Mouse (Mus musculus): ENCODE results near the gene Foxn1. TPM values are rescaled to one million over a fixed set of nuclear protein-coding genes. Genes with fewer than 3 reads are reported as not detected.
A peak's percentile ranks its signal among the peaks of the same experiment; 100 is the strongest.

The Foxn1 gene
- polyA plus RNA-seq, 1 experiment from 2014 or later, result not detected

GRCm38 (mm10) chr11:78370389-78370788, 16.0 kb downstream of the Foxn1 start:
- TF ChIP-seq CTCF (IDR thresholded peaks at IDR 0.05; ENCODE audit: low read depth), result no peak
- no peaks in the 10 kb centered on the region for H3K36me3 ChIP-seq (ENCODE audit: control insufficient read depth, insufficient read depth)
- H3K4me2 ChIP-seq (replicated peaks; ENCODE audit: low read depth), result no peak overlapping the region
- H3K27me3 ChIP-seq (replicated peaks; ENCODE audit: control insufficient read depth, insufficient read depth, low read length), result no peaks in the 10 kb centered on the region
- 0 out of 2 replicates have a peak, but pooled peaks cover 3% of the 10 kb centered on the region for H3K4me1 ChIP-seq (replicated peaks; ENCODE audit: control insufficient read depth, insufficient read depth, low read length)
- no peak overlapping the region for H3K27ac ChIP-seq (ENCODE audit: low read depth, low read length)
- H3K9me3 ChIP-seq (ENCODE audit: control insufficient read depth), result no peaks in the 10 kb centered on the region
- no peak for ATAC-seq
- no peak overlapping the region for H3K9ac ChIP-seq (ENCODE audit: low read depth, low read length)
- no peak overlapping the region for H3K4me3 ChIP-seq (ENCODE audit: low read depth, low read length)
- 38% methylated on average over 1 of the region's 1 CpGs for WGBS

GRCm38 (mm10) chr11:78367456-78368225, 18.7 kb downstream of the Foxn1 start:
- no peak for TF ChIP-seq CTCF (IDR thresholded peaks at IDR 0.05; ENCODE audit: low read depth)
- Histone ChIP-seq H3K9me3 (ENCODE audit: control insufficient read depth) (no peaks in the 10 kb centered on the region), H3K4me3 (ENCODE audit: low read depth, low read length) (no peak overlapping the region)

GRCm38 (mm10) chr11:78364103-78364502, 22.3 kb downstream of the Foxn1 start:
- H3K27me3 ChIP-seq (replicated peaks; ENCODE audit: control insufficient read depth, insufficient read depth, low read length), result no peaks in the 10 kb centered on the region
- peaks cover 14% of the 10 kb centered on the region for H3K4me1 ChIP-seq (replicated peaks; ENCODE audit: control insufficient read depth, insufficient read depth, low read length)
- no peak for TF ChIP-seq CTCF (IDR thresholded peaks at IDR 0.05; ENCODE audit: low read depth)
- 22% methylated on average over 8 of the region's 8 CpGs for WGBS
- H3K4me3 ChIP-seq (ENCODE audit: low read depth, low read length), result no peak overlapping the region
- H3K9ac ChIP-seq (ENCODE audit: low read depth, low read length), result no peak overlapping the region
- H3K9me3 ChIP-seq (ENCODE audit: control insufficient read depth), result no peaks in the 10 kb centered on the region
- H3K36me3 ChIP-seq (ENCODE audit: control insufficient read depth, insufficient read depth), result no peaks in the 10 kb centered on the region
- ATAC-seq, result peak; percentile 80
- H3K4me2 ChIP-seq (replicated peaks; ENCODE audit: low read depth), result 0 out of 2 replicates have a peak overlapping the region, but pooled peaks have one; percentile 30
- H3K27ac ChIP-seq (ENCODE audit: low read depth, low read length), result peak overlapping the region; percentile 86

More at GRCm38 (mm10) chr11:78367456-78368225, 18.7 kb downstream of the Foxn1 start:
- WGBS, result 64% methylated on average over 15 of the region's 15 CpGs
- no peak overlapping the region for H3K9ac ChIP-seq (ENCODE audit: low read depth, low read length)
- no peak overlapping the region for H3K27ac ChIP-seq (ENCODE audit: low read depth, low read length)
- no peak overlapping the region for H3K4me2 ChIP-seq (replicated peaks; ENCODE audit: low read depth)
- no peak for ATAC-seq
- no peaks in the 10 kb centered on the region for H3K36me3 ChIP-seq (ENCODE audit: control insufficient read depth, insufficient read depth)
- H3K27me3 ChIP-seq (replicated peaks; ENCODE audit: control insufficient read depth, insufficient read depth, low read length), result no peaks in the 10 kb centered on the region
- peaks cover 14% of the 10 kb centered on the region for H3K4me1 ChIP-seq (replicated peaks; ENCODE audit: control insufficient read depth, insufficient read depth, low read length)

GRCm38 (mm10) chr11:78363309-78364007, 22.9 kb downstream of the Foxn1 start:
- no peak overlapping the region for H3K4me3 ChIP-seq (ENCODE audit: low read depth, low read length)
- H3K27ac ChIP-seq (ENCODE audit: low read depth, low read length), result peak overlapping the region; percentile 86
- ATAC-seq, result 0 out of 2 replicates have a peak, but pooled peaks have one; percentile 6
- H3K27me3 ChIP-seq (replicated peaks; ENCODE audit: control insufficient read depth, insufficient read depth, low read length), result no peaks in the 10 kb centered on the region
- 45% methylated on average over 13 of the region's 13 CpGs for WGBS
- H3K9ac ChIP-seq (ENCODE audit: low read depth, low read length), result 0 out of 2 replicates have a peak overlapping the region, but pooled peaks have one; percentile 3
- H3K36me3 ChIP-seq (ENCODE audit: control insufficient read depth, insufficient read depth), result no peaks in the 10 kb centered on the region
- H3K4me1 ChIP-seq (replicated peaks; ENCODE audit: control insufficient read depth, insufficient read depth, low read length), result peaks cover 14% of the 10 kb centered on the region
- TF ChIP-seq CTCF (IDR thresholded peaks at IDR 0.05; ENCODE audit: low read depth), result no peak
- no peaks in the 10 kb centered on the region for H3K9me3 ChIP-seq (ENCODE audit: control insufficient read depth)
- H3K4me2 ChIP-seq (replicated peaks; ENCODE audit: low read depth), result no peak overlapping the region; the same call in 1 of the 2 replicates

GRCm38 (mm10) chr11:78360789-78361131, 25.6 kb downstream of the Foxn1 start:
- peak overlapping the region; percentile 66; the same call in 1 of the 2 replicates for H3K4me2 ChIP-seq (replicated peaks; ENCODE audit: low read depth)
- H3K4me3 ChIP-seq (ENCODE audit: low read depth, low read length), result no peak overlapping the region
- no peaks in the 10 kb centered on the region for H3K9me3 ChIP-seq (ENCODE audit: control insufficient read depth)
- no peak for TF ChIP-seq CTCF (IDR thresholded peaks at IDR 0.05; ENCODE audit: low read depth)
- H3K4me1 ChIP-seq (replicated peaks; ENCODE audit: control insufficient read depth, insufficient read depth, low read length), result peaks cover 11% of the 10 kb centered on the region
- WGBS, result 41% methylated on average over 2 of the region's 2 CpGs
- ATAC-seq, result no peak
- no peak overlapping the region for H3K9ac ChIP-seq (ENCODE audit: low read depth, low read length)
- H3K27me3 ChIP-seq (replicated peaks; ENCODE audit: control insufficient read depth, insufficient read depth, low read length), result no peaks in the 10 kb centered on the region
- no peak overlapping the region for H3K27ac ChIP-seq (ENCODE audit: low read depth, low read length)
- no peaks in the 10 kb centered on the region for H3K36me3 ChIP-seq (ENCODE audit: control insufficient read depth, insufficient read depth)

GRCm38 (mm10) chr11:78360125-78360788, 26.1 kb downstream of the Foxn1 start:
- Histone ChIP-seq H3K4me1 (replicated peaks; ENCODE audit: control insufficient read depth, insufficient read depth, low read length) (peaks cover 11% of the 10 kb centered on the region), H3K9me3 (ENCODE audit: control insufficient read depth) (no peaks in the 10 kb centered on the region), H3K36me3 (ENCODE audit: control insufficient read depth, insufficient read depth) (no peaks in the 10 kb centered on the region), H3K4me3 (ENCODE audit: low read depth, low read length) (peak overlapping the region; percentile 33), H3K4me2 (replicated peaks; ENCODE audit: low read depth) (peak overlapping the region; percentile 66), H3K27me3 (replicated peaks; ENCODE audit: control insufficient read depth, insufficient read depth, low read length) (no peaks in the 10 kb centered on the region), H3K9ac (ENCODE audit: low read depth, low read length) (0 out of 2 replicates have a peak overlapping the region, but pooled peaks have one; percentile 2), H3K27ac (ENCODE audit: low read depth, low read length) (no peak overlapping the region)
- TF ChIP-seq CTCF (IDR thresholded peaks at IDR 0.05; ENCODE audit: low read depth), result peak; percentile 92
- peak; percentile 31; the same call in 1 of the 2 replicates for ATAC-seq
- WGBS, result 10% methylated on average over 13 of the region's 13 CpGs
